Mouse (Mus musculus) hindbrain, embryonic 16.5 days (tissue): ENCODE data around the gene Upp2. TPM values are rescaled to one million over a fixed set of nuclear protein-coding genes. Genes with fewer than 3 reads are reported as not detected.

Source experiments
- ATAC-seq: fragments of 200-750 bp; cut with Nextera tagmentation; 2 replicates; pipeline ENCODE4 v1.8.0; 2017; ENCODE audit warnings: moderate TSS enrichment, moderate library complexity
- H3K27ac ChIP-seq: fragments of 300-500 bp; sonication (generic); 2 replicates; pipeline ENCODE4 v1.5.1; 2014; ENCODE audit warnings: low read depth, mild to moderate bottlenecking, control low read depth, low read length, moderate library complexity
- H3K27me3 ChIP-seq: fragments of 300-500 bp; sonication (generic); replicated peaks from 2 replicates; pipeline ENCODE4 v1.6.1; 2014; ENCODE audit warnings: low read length; ENCODE audit not compliant: control insufficient read depth, insufficient read depth
- H3K36me3 ChIP-seq: fragments of 300-500 bp; sonication (generic); 2 replicates; pipeline ENCODE4 v1.6.1; 2014; ENCODE audit warnings: mild to moderate bottlenecking, low read length, moderate library complexity, mixed read lengths; ENCODE audit not compliant: control insufficient read depth, insufficient read depth
- H3K4me1 ChIP-seq: fragments of 300-500 bp; sonication (generic); 2 replicates; pipeline ENCODE4 v1.6.1; 2014; ENCODE audit warnings: low read depth, low read length; ENCODE audit not compliant: control insufficient read depth, insufficient read depth
- H3K4me2 ChIP-seq: fragments of 300-500 bp; sonication (generic); 2 replicates; pipeline ENCODE4 v1.6.1; 2014; ENCODE audit warnings: mild to moderate bottlenecking, low read length, control low read depth, moderate library complexity
- H3K4me3 ChIP-seq: fragments of 300-500 bp; sonication (generic); 2 replicates; pipeline ENCODE4 v1.5.1; 2014; ENCODE audit warnings: mild to moderate bottlenecking, low read length, control low read depth, moderate library complexity
- H3K9ac ChIP-seq: fragments of 300-500 bp; sonication (generic); 2 replicates; pipeline ENCODE4 v1.6.1; 2014; ENCODE audit warnings: low read depth, mild to moderate bottlenecking, control low read depth, low read length, moderate library complexity
- H3K9me3 ChIP-seq: fragments of 300-500 bp; sonication (generic); 2 replicates; pipeline ENCODE4 v1.6.1; 2014; ENCODE audit warnings: mild to moderate bottlenecking, low read length, moderate library complexity; ENCODE audit not compliant: control insufficient read depth
- WGBS: fragments of 180-500 bp; shearing (Covaris S2); extraction: QIAGEN DNeasy Blood & Tissue Kit; methylation state at CpG from one replicate; pipeline ENCODE4 v1.1.7; 2014; 5-methylcytosine and 5-hydroxymethylcytosine counted together
- polyA plus RNA-seq: library from polyadenylated mRNA; unstranded; fragments of >200 nt; fragmentation: Nextera tagmentation; extraction: Ambion mirVana; gene quantifications from 2 replicates; pipeline ENCODE4 v1.2.1, GENCODE M21; 2015

Gene Upp2
- polyA plus RNA-seq, result 14.6 and 15.1 TPM in 2 replicates

DNA sequence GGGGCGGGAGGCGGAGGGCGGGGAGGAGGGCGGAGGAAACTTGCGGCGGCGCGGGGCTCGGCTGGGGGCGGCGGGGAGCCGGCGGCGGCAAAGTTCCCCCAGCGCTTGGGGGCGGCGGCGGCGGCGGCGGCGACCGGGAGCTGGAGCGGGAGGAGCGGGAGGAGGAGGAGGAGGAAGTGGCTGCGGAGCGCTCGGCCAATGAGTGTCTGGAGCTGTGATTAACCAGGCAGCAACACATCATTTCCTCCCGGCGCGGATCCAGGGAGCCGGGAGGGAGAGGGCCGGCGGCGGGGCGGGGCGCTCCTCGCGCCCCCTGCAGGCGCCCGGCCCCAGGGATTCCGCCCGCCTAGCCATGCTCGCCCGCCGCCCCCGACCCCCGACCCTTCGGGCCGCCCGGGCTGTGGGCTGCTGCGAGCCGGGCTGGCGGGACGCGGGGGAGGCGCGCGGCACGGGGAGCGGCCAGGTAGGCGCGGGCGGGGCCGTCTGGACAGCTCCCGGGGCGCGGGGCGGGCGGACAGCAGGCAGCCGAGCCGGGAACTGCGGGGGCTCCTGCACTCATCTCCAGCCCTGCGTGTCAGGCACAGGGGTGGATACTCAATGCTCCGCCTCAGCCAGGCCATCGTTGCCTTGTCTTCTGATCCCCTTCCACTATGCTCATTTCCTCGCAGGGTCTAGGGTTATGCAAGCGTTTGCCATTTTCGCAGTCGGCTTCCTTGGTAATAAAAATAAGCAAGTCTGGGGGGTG is at the start of gene Upp2, which contains the start of gene Acvr1:
Gene Upp2, plus strand, starts transcription at position 233 of the 745 bp plus-strand sequence.
Gene Acvr1, minus strand, starts transcription at position 92 of the 745 bp plus-strand sequence.
- H3K27ac ChIP-seq, result peak within 1 kb of the TSS; percentile 98
- H3K36me3 ChIP-seq, result no peaks in the 10 kb centered on the region
- ATAC-seq, result peak; percentile 94
- H3K4me3 ChIP-seq, result peak within 1 kb of the TSS; percentile 95
- peaks cover 30% of the 10 kb centered on the region for H3K4me1 ChIP-seq
- peak within 1 kb of the TSS; percentile 81 for H3K4me2 ChIP-seq
- H3K9me3 ChIP-seq, result no peaks in the 10 kb centered on the region
- H3K27me3 ChIP-seq, result no peaks in the 10 kb centered on the region
- 0% methylated on average over 17 of the region's 80 CpGs for WGBS
- peak within 1 kb of the TSS; percentile 99 for H3K9ac ChIP-seq

DNA sequence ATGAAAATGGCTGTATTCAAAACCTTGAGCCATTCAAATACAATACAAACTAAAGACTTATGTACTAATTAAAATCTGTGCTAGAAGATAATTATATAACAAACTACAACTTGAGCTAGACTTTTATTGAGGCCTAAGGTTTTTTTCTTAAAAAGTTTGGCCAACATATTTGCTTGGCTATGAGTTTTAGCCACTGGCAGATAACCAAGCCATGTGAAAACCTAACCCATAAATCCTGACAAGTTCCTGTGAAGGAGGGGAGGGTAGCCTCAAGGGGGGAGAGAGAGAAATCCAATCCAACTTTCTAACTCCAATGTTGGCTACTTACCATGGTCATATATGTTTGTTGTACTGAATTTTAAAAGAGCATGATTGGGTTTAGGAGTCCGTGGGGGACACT is 48.6 kb upstream of the Upp2 start:
- no peak overlapping the region for H3K27ac ChIP-seq
- WGBS, result 91% methylated on average over 1 of the region's 1 CpGs
- no peak for ATAC-seq
- no peak overlapping the region for H3K4me2 ChIP-seq
- no peak overlapping the region for H3K9ac ChIP-seq
- no peak overlapping the region for H3K4me3 ChIP-seq
- H3K9me3 ChIP-seq, result no peaks in the 10 kb centered on the region
- no peaks in the 10 kb centered on the region for H3K36me3 ChIP-seq
- no peaks in the 10 kb centered on the region for H3K27me3 ChIP-seq
- H3K4me1 ChIP-seq, result peaks cover 3% of the 10 kb centered on the region

DNA sequence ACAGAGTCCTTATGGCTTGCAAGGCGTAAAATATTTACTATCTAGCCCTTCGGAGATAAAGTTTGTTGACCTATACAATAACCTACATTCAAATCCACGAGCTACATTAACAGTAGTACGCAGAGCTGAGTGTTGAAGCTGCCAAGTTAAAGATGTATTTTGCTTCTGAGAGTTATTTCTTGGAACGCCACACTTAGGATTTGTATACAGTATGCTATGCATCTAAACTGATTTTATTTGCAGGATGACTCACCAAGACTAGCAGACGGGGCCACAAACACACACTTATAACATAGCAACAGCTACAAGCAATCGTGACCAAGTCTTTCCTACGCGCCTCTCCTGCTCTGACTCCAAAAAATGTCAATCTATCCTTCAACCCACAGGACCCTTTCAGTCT is 46.4 kb upstream of the Upp2 start:
- Histone ChIP-seq H3K4me1 (peaks cover 3% of the 10 kb centered on the region), H3K36me3 (no peaks in the 10 kb centered on the region), H3K4me2 (no peak overlapping the region), H3K9me3 (no peaks in the 10 kb centered on the region), H3K4me3 (no peak overlapping the region), H3K27ac (no peak overlapping the region), H3K27me3 (no peaks in the 10 kb centered on the region), H3K9ac (no peak overlapping the region)
- no peak for ATAC-seq
- WGBS, result 92% methylated on average over 9 of the region's 9 CpGs

DNA sequence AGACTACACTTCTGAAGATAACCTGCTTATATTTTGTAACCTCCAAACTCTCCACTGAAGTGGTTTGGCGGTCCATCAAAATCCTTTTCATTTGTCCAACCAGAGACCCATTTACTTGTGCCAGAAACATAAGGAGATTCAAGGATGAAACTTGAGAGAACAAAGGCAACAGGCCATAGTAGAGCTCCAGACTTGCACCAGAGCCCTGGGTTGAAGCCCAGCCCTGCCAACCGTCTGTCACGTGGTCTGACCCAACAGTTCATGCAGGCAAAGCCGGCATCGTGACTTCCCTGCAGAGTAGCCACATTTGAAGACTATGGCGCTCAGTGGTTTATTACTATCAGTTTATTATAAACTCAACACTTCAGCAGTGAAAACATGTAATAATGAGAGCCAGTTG is 45.5 kb upstream of the Upp2 start:
- H3K9me3 ChIP-seq, result no peaks in the 10 kb centered on the region
- H3K4me2 ChIP-seq, result no peak overlapping the region
- no peak overlapping the region for H3K9ac ChIP-seq
- no peaks in the 10 kb centered on the region; the same call in none of the 2 replicates for H3K4me1 ChIP-seq
- no peaks in the 10 kb centered on the region for H3K27me3 ChIP-seq
- WGBS, result 85% methylated on average over 6 of the region's 6 CpGs
- H3K36me3 ChIP-seq, result no peaks in the 10 kb centered on the region
- H3K27ac ChIP-seq, result no peak overlapping the region
- ATAC-seq, result no peak
- no peak overlapping the region for H3K4me3 ChIP-seq

DNA sequence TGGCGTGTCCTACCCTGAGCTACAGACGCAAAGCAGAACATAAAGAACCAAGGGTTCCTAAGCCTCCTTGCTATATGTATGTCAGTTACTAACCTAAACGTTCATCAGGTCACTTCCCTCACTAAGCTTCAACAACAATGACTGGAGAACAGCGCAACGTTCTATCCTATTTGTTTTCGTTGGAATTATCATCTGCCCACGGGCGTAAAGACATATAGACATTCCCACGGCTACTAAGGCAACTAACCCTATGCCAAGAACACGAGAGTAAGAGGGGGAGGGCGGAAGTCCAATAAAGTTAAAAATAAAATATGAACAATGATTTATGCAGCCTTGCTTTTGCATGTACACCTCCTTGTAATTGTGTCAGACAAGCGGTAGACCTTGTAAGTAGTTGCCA is 44.0 kb upstream of the Upp2 start:
- no peak overlapping the region for H3K4me2 ChIP-seq
- H3K36me3 ChIP-seq, result no peaks in the 10 kb centered on the region
- no peak overlapping the region for H3K4me3 ChIP-seq
- H3K4me1 ChIP-seq, result no peaks in the 10 kb centered on the region; the same call in 1 of the 2 replicates
- H3K27me3 ChIP-seq, result no peaks in the 10 kb centered on the region
- no peak overlapping the region for H3K9ac ChIP-seq
- no peaks in the 10 kb centered on the region for H3K9me3 ChIP-seq
- WGBS, result 83% methylated on average over 12 of the region's 12 CpGs
- no peak overlapping the region for H3K27ac ChIP-seq
- ATAC-seq, result no peak

DNA sequence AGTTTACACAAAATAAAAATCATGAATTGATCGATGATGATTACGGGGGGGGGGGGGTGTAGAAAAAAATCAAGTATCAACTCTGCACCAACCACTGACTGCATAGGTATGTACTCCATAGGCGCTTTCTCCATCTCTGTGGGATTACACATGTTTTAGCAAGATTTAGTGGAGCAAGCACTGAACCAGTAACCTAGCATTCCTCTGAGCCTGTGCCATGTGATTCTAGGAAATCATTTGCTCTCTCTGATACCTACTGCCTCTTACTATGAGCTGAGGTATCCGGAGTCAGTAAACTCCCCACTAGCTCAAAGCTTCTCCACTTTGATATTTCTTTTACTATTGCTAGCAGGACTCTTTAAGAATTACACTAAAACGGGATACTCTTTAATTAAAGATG is 43.2 kb upstream of the Upp2 start:
- Histone ChIP-seq H3K9me3 (no peaks in the 10 kb centered on the region), H3K27me3 (no peaks in the 10 kb centered on the region), H3K27ac (no peak overlapping the region), H3K36me3 (no peaks in the 10 kb centered on the region), H3K4me3 (no peak overlapping the region), H3K4me2 (no peak overlapping the region), H3K4me1 (no peaks in the 10 kb centered on the region; the same call in 1 of the 2 replicates), H3K9ac (no peak overlapping the region)
- 88% methylated on average over 5 of the region's 5 CpGs for WGBS
- no peak for ATAC-seq

DNA sequence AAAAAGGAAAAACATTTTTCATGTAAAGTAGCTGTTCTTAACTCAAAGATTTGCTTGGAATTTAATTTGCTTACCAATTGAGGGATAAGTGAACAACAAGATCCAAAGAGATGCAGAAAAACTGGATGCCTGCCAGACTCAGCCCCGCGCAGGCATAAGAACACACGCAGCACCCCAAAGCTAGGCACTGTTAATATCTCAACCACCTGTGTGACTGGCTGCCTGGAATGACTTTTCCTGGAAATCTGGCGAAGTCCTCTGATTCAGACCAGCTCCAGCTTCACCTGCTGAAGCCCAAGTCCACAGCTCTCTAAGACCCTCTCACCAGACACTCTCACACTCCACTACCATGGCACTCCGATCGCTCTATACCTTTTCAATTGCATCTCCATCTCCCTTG is 42.7 kb upstream of the Upp2 start:
- Histone ChIP-seq H3K9me3 (no peaks in the 10 kb centered on the region), H3K9ac (no peak overlapping the region), H3K4me2 (no peak overlapping the region), H3K27ac (no peak overlapping the region), H3K4me1 (peaks cover 2% of the 10 kb centered on the region), H3K27me3 (no peaks in the 10 kb centered on the region), H3K4me3 (no peak overlapping the region), H3K36me3 (no peaks in the 10 kb centered on the region)
- 69% methylated on average over 6 of the region's 6 CpGs for WGBS
- ATAC-seq, result no peak

DNA sequence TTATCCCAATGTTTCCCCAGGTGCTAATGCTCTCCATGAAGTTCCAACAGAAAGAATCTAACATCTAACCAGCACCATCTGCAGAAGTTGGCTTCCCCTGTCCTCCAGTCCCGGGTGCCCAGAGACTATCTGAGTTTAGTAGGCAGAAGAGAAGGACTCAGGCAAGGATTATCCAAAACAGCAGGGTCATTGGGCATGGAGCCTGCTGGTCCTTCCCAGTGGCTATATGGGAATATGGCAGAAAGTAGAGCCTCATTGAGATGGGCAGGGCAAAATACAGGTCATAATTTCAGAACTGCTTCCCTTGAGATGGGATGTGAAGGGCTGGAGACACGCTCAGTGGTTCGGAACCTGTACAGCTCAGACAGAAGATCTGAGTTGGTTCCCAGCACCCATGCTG is 39.3 kb upstream of the Upp2 start:
- H3K4me1 ChIP-seq, result peaks cover 31% of the 10 kb centered on the region
- no peak overlapping the region for H3K27ac ChIP-seq
- no peaks in the 10 kb centered on the region for H3K9me3 ChIP-seq
- WGBS, result 63% methylated on average over 3 of the region's 3 CpGs
- H3K4me3 ChIP-seq, result no peak overlapping the region
- no peak overlapping the region for H3K9ac ChIP-seq
- H3K27me3 ChIP-seq, result no peaks in the 10 kb centered on the region
- ATAC-seq, result no peak
- H3K4me2 ChIP-seq, result no peak overlapping the region
- H3K36me3 ChIP-seq, result no peaks in the 10 kb centered on the region

DNA sequence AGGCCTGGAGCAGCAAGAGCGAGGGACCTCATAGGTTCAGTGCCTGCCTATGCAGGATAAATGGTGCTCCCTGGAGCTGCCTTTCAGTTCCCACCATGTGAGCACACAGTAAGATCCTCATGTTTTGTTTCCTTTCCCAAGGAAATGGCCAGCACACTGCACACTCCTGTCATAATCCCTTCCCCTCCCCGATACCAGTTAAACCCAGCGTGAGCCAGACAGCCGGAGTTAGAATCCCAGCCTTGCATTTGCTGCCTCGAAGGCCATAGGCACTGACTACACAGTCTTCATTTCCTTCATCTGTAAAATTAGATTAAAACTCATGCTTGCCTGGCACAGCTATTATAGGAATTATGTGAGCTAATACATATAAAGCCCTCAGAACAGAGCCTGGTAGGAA is 37.7 kb upstream of the Upp2 start:
- no peaks in the 10 kb centered on the region for H3K27me3 ChIP-seq
- ATAC-seq, result peak; percentile 7; the same call in 1 of the 2 replicates
- H3K4me2 ChIP-seq, result no peak overlapping the region
- H3K4me1 ChIP-seq, result peaks cover 45% of the 10 kb centered on the region
- H3K27ac ChIP-seq, result peak overlapping the region; percentile 4; the same call in 1 of the 2 replicates
- H3K4me3 ChIP-seq, result no peak overlapping the region
- no peak overlapping the region for H3K9ac ChIP-seq
- no peaks in the 10 kb centered on the region for H3K36me3 ChIP-seq
- no peaks in the 10 kb centered on the region for H3K9me3 ChIP-seq
- 62% methylated on average over 5 of the region's 5 CpGs for WGBS
